Mouse (Mus musculus) stomach, embryonic 14.5 days (tissue): ENCODE measurements around the gene Odc1. TPM values are rescaled to one million over a fixed set of nuclear protein-coding genes. Genes with fewer than 3 reads are reported as not detected.

ENCODE experiments used
- ATAC-seq: fragments of 200-750 bp; cut with Nextera tagmentation; 2 replicates; pipeline ENCODE4 v1.8.0; 2017; ENCODE audit warnings: low read depth, moderate TSS enrichment; ENCODE audit not compliant: insufficient number of reproducible peaks, insufficient read depth, low FRiP score
- H3K27ac ChIP-seq: fragments of 300-500 bp; sonication (generic); 2 replicates; pipeline ENCODE4 v1.5.1; 2014; ENCODE audit warnings: mild to moderate bottlenecking, low read length, moderate library complexity, mixed read lengths
- H3K27me3 ChIP-seq: fragments of 300-500 bp; sonication (generic); 2 replicates; pipeline ENCODE4 v1.6.1; 2014; ENCODE audit warnings: low read length, control low read depth, mixed read lengths; ENCODE audit not compliant: control insufficient read depth, insufficient read depth
- H3K36me3 ChIP-seq: fragments of 300-500 bp; sonication (generic); 2 replicates; pipeline ENCODE4 v1.6.1; 2014; ENCODE audit warnings: mild to moderate bottlenecking, control low read depth, low read length, moderate library complexity, mixed read lengths; ENCODE audit not compliant: control insufficient read depth, insufficient read depth
- H3K4me1 ChIP-seq: fragments of 300-500 bp; sonication (generic); 2 replicates; pipeline ENCODE4 v1.6.1; 2014; ENCODE audit warnings: low read length, control low read depth, mixed read lengths; ENCODE audit not compliant: control insufficient read depth, insufficient read depth
- H3K4me2 ChIP-seq: fragments of 300-500 bp; sonication (generic); replicated peaks from 2 replicates; pipeline ENCODE4 v1.6.1; 2014; ENCODE audit warnings: low read depth, low read length, control low read depth
- H3K4me3 ChIP-seq: fragments of 300-500 bp; sonication (generic); 2 replicates; pipeline ENCODE4 v1.5.1; 2014; ENCODE audit warnings: low read depth, low read length, control low read depth
- H3K9ac ChIP-seq: fragments of 300-500 bp; sonication (generic); replicated peaks from 2 replicates; pipeline ENCODE4 v1.6.1; 2014; ENCODE audit warnings: low read depth, mild to moderate bottlenecking, control low read depth, low read length, moderate library complexity, mixed read lengths
- H3K9me3 ChIP-seq: fragments of 300-500 bp; sonication (generic); 2 replicates; pipeline ENCODE4 v1.6.1; 2016; ENCODE audit warnings: low read depth, low read length, control low read depth; ENCODE audit not compliant: control insufficient read depth
- WGBS: fragments of 180-500 bp; shearing (Covaris S2); extraction: QIAGEN DNeasy Blood & Tissue Kit; methylation state at CpG from one replicate; pipeline ENCODE4 v1.1.7; 2014; 5-methylcytosine and 5-hydroxymethylcytosine counted together
- polyA plus RNA-seq: library from polyadenylated mRNA; unstranded; fragments of >200 nt; fragmentation: Nextera tagmentation; extraction: Ambion mirVana; gene quantifications from 2 replicates; pipeline ENCODE4 v1.2.1, GENCODE M21; 2014

The Odc1 gene
- polyA plus RNA-seq, result 160 and 186 TPM in 2 replicates

- peaks cover 4% of the 10 kb centered on the region; the same call in 1 of the 2 replicates for H3K4me1 ChIP-seq
- peak within 1 kb of the TSS; percentile 86 for H3K9ac ChIP-seq
- peak within 1 kb of the TSS; percentile 72 for H3K27ac ChIP-seq
- H3K36me3 ChIP-seq, result peaks cover 21% of the 10 kb centered on the region
- ATAC-seq, result peak; percentile 97
- H3K4me2 ChIP-seq, result peak within 1 kb of the TSS; percentile 53
- H3K27me3 ChIP-seq, result no peaks in the 10 kb centered on the region
- H3K9me3 ChIP-seq, result no peaks in the 10 kb centered on the region
- peak within 1 kb of the TSS; percentile 86 for H3K4me3 ChIP-seq
- under 1% methylated on average over 93 of the region's 98 CpGs for WGBS
Measured at GRCm38 (mm10) chr12:17544209-17545106, at the start of gene Odc1. Odc1 (plus strand) TSS chr12:17544794.

GRCm38 (mm10) chr12:17494809-17495208 lies 49.8 kb upstream of the Odc1 start:
- Histone ChIP-seq H3K36me3 (no peaks in the 10 kb centered on the region), H3K4me3 (no peak overlapping the region), H3K27ac (no peak overlapping the region), H3K4me1 (peaks cover 23% of the 10 kb centered on the region; the same call in 1 of the 2 replicates), H3K27me3 (no peaks in the 10 kb centered on the region), H3K9me3 (no peaks in the 10 kb centered on the region), H3K9ac (no peak overlapping the region), H3K4me2 (no peak overlapping the region)
- ATAC-seq, result no peak
- 55% methylated on average over 4 of the region's 4 CpGs for WGBS

GRCm38 (mm10) chr12:17495858-17496451 lies 48.6 kb upstream of the Odc1 start:
- Histone ChIP-seq H3K4me1 (peaks cover 23% of the 10 kb centered on the region; the same call in 1 of the 2 replicates), H3K27ac (peak overlapping the region; percentile 45; the same call in 1 of the 2 replicates), H3K36me3 (no peaks in the 10 kb centered on the region), H3K9me3 (no peaks in the 10 kb centered on the region), H3K4me3 (no peak overlapping the region), H3K27me3 (no peaks in the 10 kb centered on the region), H3K9ac (no peak overlapping the region), H3K4me2 (no peak overlapping the region)
- ATAC-seq, result peak; percentile 72; the same call in 1 of the 2 replicates
- 8% methylated on average over 8 of the region's 8 CpGs for WGBS

- Histone ChIP-seq H3K9ac (no peak overlapping the region), H3K4me3 (no peak overlapping the region), H3K27ac (no peak overlapping the region), H3K4me1 (no peaks in the 10 kb centered on the region), H3K27me3 (no peaks in the 10 kb centered on the region), H3K4me2 (no peak overlapping the region), H3K9me3 (no peaks in the 10 kb centered on the region), H3K36me3 (no peaks in the 10 kb centered on the region)
- WGBS, result 50% methylated on average over 2 of the region's 2 CpGs
- peak; percentile 38; the same call in 1 of the 2 replicates for ATAC-seq
Measured at GRCm38 (mm10) chr12:17505620-17506074, 38.9 kb upstream of the Odc1 start.

GRCm38 (mm10) chr12:17506117-17506993 lies 38.2 kb upstream of the Odc1 start:
- Histone ChIP-seq H3K4me3 (no peak overlapping the region), H3K27ac (no peak overlapping the region), H3K27me3 (no peaks in the 10 kb centered on the region), H3K9me3 (no peaks in the 10 kb centered on the region), H3K4me2 (no peak overlapping the region), H3K4me1 (no peaks in the 10 kb centered on the region), H3K36me3 (no peaks in the 10 kb centered on the region), H3K9ac (no peak overlapping the region)
- WGBS, result 42% methylated on average over 5 of the region's 5 CpGs
- peak; percentile 88 for ATAC-seq

GRCm38 (mm10) chr12:17506994-17507542 lies 37.5 kb upstream of the Odc1 start:
- Histone ChIP-seq H3K27me3 (no peaks in the 10 kb centered on the region), H3K27ac (no peak overlapping the region), H3K4me1 (no peaks in the 10 kb centered on the region), H3K4me3 (no peak overlapping the region), H3K36me3 (no peaks in the 10 kb centered on the region), H3K9me3 (no peaks in the 10 kb centered on the region), H3K4me2 (no peak overlapping the region), H3K9ac (no peak overlapping the region)
- WGBS, result 24% methylated on average over 13 of the region's 13 CpGs
- no peak; the same call in 1 of the 2 replicates for ATAC-seq

GRCm38 (mm10) chr12:17509310-17509709 lies 35.3 kb upstream of the Odc1 start:
- ATAC-seq, result no peak
- Histone ChIP-seq H3K36me3 (no peaks in the 10 kb centered on the region), H3K4me2 (no peak overlapping the region), H3K4me1 (no peaks in the 10 kb centered on the region), H3K9me3 (no peaks in the 10 kb centered on the region), H3K4me3 (no peak overlapping the region), H3K27me3 (no peaks in the 10 kb centered on the region), H3K9ac (no peak overlapping the region), H3K27ac (no peak overlapping the region)
- 85% methylated on average over 1 of the region's 1 CpGs for whole genome bisulfite sequencing
